Mouse (Mus musculus) kidney, embryonic 15.5 days (tissue): Measurements from ENCODE around the gene Kank1. TPM values are rescaled to one million over a fixed set of nuclear protein-coding genes. Genes with fewer than 3 reads are reported as not detected.

Experiments
- ATAC-seq: fragments of 200-750 bp; cut with Nextera tagmentation; replicated peaks from 2 replicates; pipeline ENCODE4 v1.8.0; 2017; ENCODE audit warnings: moderate TSS enrichment; ENCODE audit not compliant: low FRiP score
- H3K27ac ChIP-seq: fragments of 300-500 bp; sonication (generic); 2 replicates; pipeline ENCODE4 v1.5.1; 2015; ENCODE audit warnings: mild to moderate bottlenecking, inconsistent platforms
- H3K27me3 ChIP-seq: fragments of 300-500 bp; sonication (generic); 2 replicates; pipeline ENCODE4 v1.6.1; 2015; ENCODE audit warnings: inconsistent platforms
- H3K36me3 ChIP-seq: fragments of 300-500 bp; sonication (generic); 2 replicates; pipeline ENCODE4 v1.6.1; 2015; ENCODE audit warnings: inconsistent platforms
- H3K4me1 ChIP-seq: fragments of 300-500 bp; sonication (generic); 2 replicates; pipeline ENCODE4 v1.6.1; 2015; ENCODE audit warnings: inconsistent platforms
- H3K4me2 ChIP-seq: fragments of 300-500 bp; sonication (generic); 2 replicates; pipeline ENCODE4 v1.6.1; 2015; ENCODE audit warnings: moderate library complexity, mild to moderate bottlenecking, inconsistent platforms
- H3K4me3 ChIP-seq: fragments of 300-500 bp; sonication (generic); replicated peaks from 2 replicates; pipeline ENCODE4 v1.5.1; 2015; ENCODE audit warnings: mild to moderate bottlenecking, inconsistent platforms
- H3K9ac ChIP-seq: fragments of 300-500 bp; sonication (generic); 2 replicates; pipeline ENCODE4 v1.6.1; 2015; ENCODE audit warnings: mild to moderate bottlenecking, inconsistent platforms
- H3K9me3 ChIP-seq: fragments of 300-500 bp; sonication (generic); replicated peaks from 2 replicates; pipeline ENCODE4 v1.6.1; 2016; ENCODE audit warnings: inconsistent platforms
- WGBS: fragments of 180-500 bp; shearing (Covaris S2); methylation state at CpG from one replicate; pipeline ENCODE4 v1.1.7; 2015; ENCODE audit warnings: mixed read lengths; 5-methylcytosine and 5-hydroxymethylcytosine counted together
- polyA plus RNA-seq: library from polyadenylated mRNA; unstranded; fragments of >200 nt; fragmentation: Nextera tagmentation; extraction: Ambion mirVana; gene quantifications from 2 replicates; pipeline ENCODE4 v1.2.1, GENCODE M21; 2015

Gene Kank1
- polyA plus RNA-seq, 1 experiment from 2014 or later, result 26.5 TPM

DNA sequence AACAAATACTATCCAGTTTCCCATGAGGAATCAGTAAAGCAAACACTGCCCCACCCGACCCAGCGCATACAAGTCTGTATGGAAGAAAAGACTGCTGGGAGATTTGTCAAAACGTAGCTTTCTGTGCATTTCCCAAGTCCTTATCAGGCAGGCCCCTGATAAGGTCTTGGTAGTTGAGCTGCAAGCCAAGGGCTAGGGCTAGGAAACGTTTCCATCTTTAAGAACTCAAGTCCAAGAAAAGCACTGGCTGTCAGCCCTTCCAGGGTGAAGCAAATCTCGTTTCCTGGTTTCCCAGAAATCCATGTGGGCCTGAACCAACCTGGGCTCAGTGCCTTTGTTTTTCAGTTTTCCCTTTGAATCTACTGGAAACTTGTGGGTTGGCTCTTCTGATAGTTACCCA, 110.7 kb downstream of the Kank1 start:
- WGBS, result 62% methylated on average over 5 of the region's 5 CpGs
- Histone ChIP-seq H3K4me1 (peaks cover 22% of the 10 kb centered on the region), H3K9ac (no peak overlapping the region), H3K4me2 (no peak overlapping the region), H3K36me3 (no peaks in the 10 kb centered on the region), H3K4me3 (no peak overlapping the region), H3K27ac (no peak overlapping the region), H3K9me3 (no peaks in the 10 kb centered on the region), H3K27me3 (no peaks in the 10 kb centered on the region; the same call in 1 of the 2 replicates)
- no peak for ATAC-seq

DNA sequence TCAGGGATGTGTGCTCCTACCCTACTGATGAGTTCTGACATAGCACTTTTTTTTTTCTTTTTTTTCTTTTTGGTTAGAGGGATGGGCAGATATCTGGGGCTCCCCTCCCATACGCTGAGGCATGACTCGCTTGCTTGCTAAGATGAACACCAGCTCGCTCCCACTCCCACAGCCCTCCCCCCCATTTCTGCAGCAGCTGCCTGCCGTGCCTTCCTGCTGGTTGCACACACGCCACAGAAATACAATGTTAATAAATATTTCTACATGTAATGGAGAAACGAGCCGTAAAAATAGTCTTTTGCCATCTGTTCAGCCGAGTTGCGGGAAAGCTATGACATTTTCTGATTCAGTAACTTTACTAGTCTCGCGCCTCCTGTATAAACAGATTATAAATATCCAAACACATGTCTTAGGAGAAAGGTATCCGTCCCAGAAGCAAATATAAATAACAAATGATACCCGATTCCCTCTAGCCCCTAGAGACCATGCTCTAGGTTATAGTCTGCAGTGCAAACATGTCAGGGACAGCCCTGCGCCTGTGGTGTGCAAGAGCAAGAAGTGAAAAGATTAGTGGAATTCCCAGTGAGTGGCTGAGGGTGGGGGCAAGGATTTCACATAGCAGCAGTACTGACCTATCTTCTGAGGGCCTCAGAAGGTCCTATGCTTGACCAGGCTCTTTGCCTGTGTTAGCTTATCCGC, 114.6 kb downstream of the Kank1 start:
- no peaks in the 10 kb centered on the region for H3K27me3 ChIP-seq
- no peak overlapping the region for H3K9ac ChIP-seq
- H3K4me2 ChIP-seq, result peak overlapping the region; percentile 27; the same call in 1 of the 2 replicates
- H3K36me3 ChIP-seq, result no peaks in the 10 kb centered on the region
- no peak overlapping the region for H3K4me3 ChIP-seq
- no peak for ATAC-seq
- WGBS, result 32% methylated on average over 15 of the region's 15 CpGs
- peaks cover 18% of the 10 kb centered on the region for H3K4me1 ChIP-seq
- no peaks in the 10 kb centered on the region for H3K9me3 ChIP-seq
- H3K27ac ChIP-seq, result no peak overlapping the region

DNA sequence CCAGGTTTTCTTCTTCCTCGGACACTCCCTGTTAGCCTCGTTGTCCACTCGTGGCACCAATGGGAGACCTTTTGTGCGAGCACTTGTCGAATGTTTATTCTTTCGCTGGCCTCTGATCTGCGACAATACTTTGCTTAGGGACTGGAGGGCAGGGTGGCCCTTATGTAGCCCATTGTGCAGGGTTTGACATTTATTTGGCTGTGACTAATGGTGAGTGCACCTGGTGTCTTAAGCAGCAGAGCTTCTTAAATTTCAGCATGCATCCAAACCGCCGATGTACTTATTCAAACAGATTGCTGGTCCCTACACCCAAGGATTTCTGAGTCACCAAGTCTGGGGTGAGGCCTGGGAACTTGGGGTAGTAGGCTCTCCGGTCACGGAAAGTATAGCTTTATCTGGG, 120.3 kb downstream of the Kank1 start:
- H3K27ac ChIP-seq, result no peak overlapping the region
- WGBS, result 40% methylated on average over 11 of the region's 11 CpGs

DNA sequence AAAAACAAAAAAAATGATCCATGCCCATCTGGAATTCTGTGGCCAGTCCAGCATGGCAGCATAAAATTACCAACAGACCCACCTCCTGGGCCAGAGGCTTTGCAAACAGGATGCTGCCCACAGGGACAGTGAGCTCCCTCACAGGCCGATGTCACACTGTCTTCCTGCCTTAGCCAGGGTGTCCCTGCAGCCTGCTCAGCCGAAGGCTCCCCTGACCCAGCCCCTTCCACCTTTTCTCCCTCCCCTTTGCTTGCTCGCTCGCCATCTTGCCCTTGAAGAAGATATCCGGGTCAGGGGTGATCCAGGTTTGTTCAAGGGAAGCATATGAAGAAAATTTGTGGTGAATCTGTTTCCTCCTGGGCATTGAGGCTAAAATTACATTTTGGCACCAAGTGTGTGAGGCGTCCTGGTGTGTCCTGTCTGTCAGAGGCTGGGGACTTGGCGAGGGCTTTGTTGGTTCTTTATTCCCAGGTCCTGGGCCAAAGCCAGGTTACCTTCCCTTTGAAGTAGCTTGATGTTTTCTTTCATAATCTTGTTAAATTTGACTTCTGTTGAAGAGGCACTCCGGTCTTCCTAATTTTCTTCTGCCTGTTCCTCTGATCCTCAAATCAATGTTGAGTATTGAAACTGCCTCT, 121.8 kb downstream of the Kank1 start:
- no peak overlapping the region for H3K4me2 ChIP-seq
- no peaks in the 10 kb centered on the region for H3K9me3 ChIP-seq
- no peaks in the 10 kb centered on the region for H3K27me3 ChIP-seq
- WGBS, result 63% methylated on average over 8 of the region's 8 CpGs
- peaks cover 19% of the 10 kb centered on the region for H3K4me1 ChIP-seq
- H3K36me3 ChIP-seq, result no peaks in the 10 kb centered on the region
- no peak overlapping the region for H3K27ac ChIP-seq
- no peak for ATAC-seq
- no peak overlapping the region for H3K4me3 ChIP-seq
- no peak overlapping the region for H3K9ac ChIP-seq

More for the DNA sequence above, 120.3 kb downstream of the Kank1 start:
- no peak for ATAC-seq
- Histone ChIP-seq H3K4me3 (no peak overlapping the region), H3K4me1 (peaks cover 26% of the 10 kb centered on the region), H3K36me3 (no peaks in the 10 kb centered on the region), H3K9me3 (no peaks in the 10 kb centered on the region), H3K9ac (no peak overlapping the region), H3K4me2 (no peak overlapping the region), H3K27me3 (no peaks in the 10 kb centered on the region)

DNA sequence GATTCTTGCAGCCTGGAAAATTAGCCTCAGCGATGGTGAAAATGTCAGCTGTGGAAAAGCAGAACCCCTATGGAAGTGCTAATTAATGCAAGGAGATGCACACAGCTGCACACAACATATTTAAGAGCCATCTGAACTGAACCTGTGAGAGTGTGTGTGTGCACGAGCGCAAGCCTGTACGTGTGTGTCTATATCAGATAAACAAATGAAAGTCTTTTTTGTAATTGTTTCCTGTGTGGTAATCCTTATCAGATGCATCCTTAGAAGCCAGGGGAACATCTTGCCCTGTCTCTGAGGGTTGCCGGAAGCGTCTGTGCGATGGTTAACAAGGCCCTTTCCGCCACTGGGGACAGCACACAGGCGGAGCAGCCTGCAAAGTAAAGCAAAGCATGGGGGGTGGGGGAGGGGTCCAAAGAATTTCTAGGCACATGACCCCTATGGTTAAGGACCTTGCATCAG, 123.8 kb downstream of the Kank1 start:
- peaks cover 19% of the 10 kb centered on the region for H3K4me1 ChIP-seq
- 0 out of 2 replicates have a peak, but pooled peaks have one; percentile 22 for ATAC-seq
- no peak overlapping the region for H3K4me2 ChIP-seq
- 47% methylated on average over 9 of the region's 9 CpGs for WGBS
- H3K36me3 ChIP-seq, result no peaks in the 10 kb centered on the region
- no peaks in the 10 kb centered on the region for H3K9me3 ChIP-seq
- H3K9ac ChIP-seq, result no peak overlapping the region
- no peak overlapping the region for H3K4me3 ChIP-seq
- H3K27me3 ChIP-seq, result no peaks in the 10 kb centered on the region
- no peak overlapping the region for H3K27ac ChIP-seq

DNA sequence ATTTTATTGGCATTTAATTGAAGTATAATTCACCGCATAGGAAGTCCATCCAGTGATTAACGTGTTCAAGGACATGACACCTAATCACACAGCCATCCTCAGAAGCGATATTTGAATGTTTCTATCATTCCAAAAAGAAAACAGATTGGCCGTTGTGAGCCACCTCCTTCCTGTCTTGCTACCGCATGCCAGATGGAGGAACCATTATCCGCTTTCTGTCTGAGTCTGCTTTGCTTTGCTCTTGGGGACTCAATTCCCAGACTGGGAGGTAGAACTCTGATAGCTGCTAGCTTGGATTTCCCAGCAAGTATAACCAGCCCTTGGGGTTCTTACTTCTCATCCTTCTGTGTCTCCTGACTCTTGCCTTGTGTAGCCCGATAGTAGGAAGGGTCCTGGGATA, 125.2 kb downstream of the Kank1 start:
- Histone ChIP-seq H3K4me2 (no peak overlapping the region), H3K4me1 (peaks cover 23% of the 10 kb centered on the region), H3K9me3 (no peaks in the 10 kb centered on the region), H3K9ac (no peak overlapping the region), H3K27me3 (no peaks in the 10 kb centered on the region), H3K4me3 (no peak overlapping the region), H3K27ac (no peak overlapping the region), H3K36me3 (no peaks in the 10 kb centered on the region)
- ATAC-seq, result no peak
- 74% methylated on average over 7 of the region's 7 CpGs for WGBS

DNA sequence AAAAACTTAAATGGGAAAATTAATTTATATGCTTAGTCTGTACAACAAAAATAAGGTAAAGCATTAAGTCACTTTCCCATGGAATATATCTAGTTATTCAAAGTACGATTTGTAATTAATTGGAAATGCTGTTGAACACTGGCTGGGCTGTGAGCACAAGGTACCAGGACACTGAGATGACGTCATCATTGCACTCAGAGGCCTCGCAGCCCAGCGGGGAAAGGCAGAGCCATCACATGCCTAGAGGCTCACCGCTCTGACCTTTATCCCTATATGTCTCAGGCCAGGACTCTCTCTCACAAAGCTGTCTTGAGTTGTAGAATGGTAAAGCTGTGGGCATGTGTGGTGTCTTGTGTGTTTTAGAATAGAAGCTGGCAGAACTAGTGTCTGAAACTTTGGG, 128.9 kb downstream of the Kank1 start:
- Histone ChIP-seq H3K4me3 (no peak overlapping the region), H3K27ac (no peak overlapping the region), H3K27me3 (no peaks in the 10 kb centered on the region), H3K4me2 (no peak overlapping the region), H3K36me3 (no peaks in the 10 kb centered on the region), H3K9ac (no peak overlapping the region), H3K4me1 (peaks cover 11% of the 10 kb centered on the region), H3K9me3 (no peaks in the 10 kb centered on the region)
- ATAC-seq, result no peak
- WGBS, result 82% methylated on average over 5 of the region's 5 CpGs

DNA sequence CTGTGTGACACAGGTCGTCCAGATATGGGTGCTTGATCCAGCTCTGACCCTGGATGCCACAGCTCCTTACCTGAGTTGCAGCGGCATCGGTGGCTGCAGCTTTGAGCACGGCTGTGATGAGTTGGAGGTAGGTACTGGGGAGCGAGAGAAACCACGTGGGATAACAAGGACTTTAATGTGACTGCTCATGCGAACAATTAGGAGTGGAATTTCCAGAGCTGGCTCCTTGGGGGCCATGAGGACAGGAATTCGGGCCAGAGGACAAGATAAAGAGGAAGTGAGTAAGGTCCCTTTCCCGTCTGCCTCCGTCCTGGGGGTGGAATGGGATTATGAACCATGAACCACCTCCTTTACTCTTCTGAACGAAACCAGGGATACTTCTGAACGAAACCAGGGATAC, 129.8 kb downstream of the Kank1 start:
- no peak overlapping the region for H3K9ac ChIP-seq
- no peak overlapping the region for H3K4me3 ChIP-seq
- ATAC-seq, result 0 out of 2 replicates have a peak, but pooled peaks have one; percentile 29
- no peaks in the 10 kb centered on the region for H3K9me3 ChIP-seq
- peaks cover 5% of the 10 kb centered on the region for H3K4me1 ChIP-seq
- no peaks in the 10 kb centered on the region for H3K36me3 ChIP-seq
- H3K27ac ChIP-seq, result no peak overlapping the region
- no peak overlapping the region for H3K4me2 ChIP-seq
- H3K27me3 ChIP-seq, result no peaks in the 10 kb centered on the region
- WGBS, result 58% methylated on average over 12 of the region's 12 CpGs

DNA sequence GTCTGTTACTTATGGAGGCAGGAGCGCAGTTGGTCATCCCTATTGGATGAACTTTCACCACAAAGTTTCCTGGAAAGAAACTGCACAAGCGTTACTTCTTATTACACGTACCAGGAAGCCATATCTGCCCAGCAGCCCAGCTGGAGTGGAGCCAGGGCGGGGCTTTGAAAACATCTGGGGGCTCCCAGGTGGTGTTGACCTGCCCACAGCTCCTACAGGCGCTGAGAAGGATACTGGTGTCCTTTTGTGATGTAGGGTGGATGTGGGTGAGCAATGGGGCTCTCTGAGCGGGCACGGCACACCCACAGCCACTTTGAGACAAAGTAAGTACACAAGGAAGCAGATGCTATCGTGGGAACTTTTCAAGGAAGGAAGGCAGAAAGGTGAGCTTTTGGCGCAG, 133.7 kb downstream of the Kank1 start:
- no peak for ATAC-seq
- 90% methylated on average over 9 of the region's 9 CpGs for WGBS
- H3K4me1 ChIP-seq, result peaks cover 24% of the 10 kb centered on the region
- H3K27me3 ChIP-seq, result no peaks in the 10 kb centered on the region
- no peak overlapping the region for H3K4me3 ChIP-seq
- H3K27ac ChIP-seq, result no peak overlapping the region
- no peak overlapping the region for H3K4me2 ChIP-seq
- H3K9me3 ChIP-seq, result no peaks in the 10 kb centered on the region
- no peaks in the 10 kb centered on the region for H3K36me3 ChIP-seq
- no peak overlapping the region for H3K9ac ChIP-seq

DNA sequence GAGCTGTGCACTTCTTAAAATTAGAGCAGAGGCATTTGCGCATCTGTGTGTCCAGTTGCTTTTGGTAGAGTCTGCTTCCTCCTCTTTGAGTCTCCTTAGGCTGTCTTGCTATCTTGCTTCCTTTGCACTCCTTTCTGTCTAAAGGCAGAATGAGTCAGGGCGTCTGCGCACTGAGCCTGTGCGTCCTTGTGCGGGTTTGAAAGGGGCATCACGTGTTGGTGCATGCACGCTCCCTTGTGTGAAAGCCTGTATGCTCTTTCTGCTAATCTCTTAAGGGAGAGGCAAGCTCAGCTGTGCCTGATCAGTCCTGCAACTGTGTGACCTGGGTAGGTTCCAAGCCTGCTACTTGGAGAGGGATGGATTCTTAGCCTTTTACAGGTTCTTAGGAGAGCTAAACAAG, 136.0 kb downstream of the Kank1 start:
- H3K27me3 ChIP-seq, result no peaks in the 10 kb centered on the region
- peaks cover 20% of the 10 kb centered on the region for H3K4me1 ChIP-seq
- no peak overlapping the region for H3K4me2 ChIP-seq
- 84% methylated on average over 7 of the region's 7 CpGs for WGBS
- H3K9ac ChIP-seq, result no peak overlapping the region
- H3K4me3 ChIP-seq, result no peak overlapping the region
- no peak overlapping the region for H3K27ac ChIP-seq
- no peaks in the 10 kb centered on the region for H3K9me3 ChIP-seq
- ATAC-seq, result no peak
- no peaks in the 10 kb centered on the region for H3K36me3 ChIP-seq

DNA sequence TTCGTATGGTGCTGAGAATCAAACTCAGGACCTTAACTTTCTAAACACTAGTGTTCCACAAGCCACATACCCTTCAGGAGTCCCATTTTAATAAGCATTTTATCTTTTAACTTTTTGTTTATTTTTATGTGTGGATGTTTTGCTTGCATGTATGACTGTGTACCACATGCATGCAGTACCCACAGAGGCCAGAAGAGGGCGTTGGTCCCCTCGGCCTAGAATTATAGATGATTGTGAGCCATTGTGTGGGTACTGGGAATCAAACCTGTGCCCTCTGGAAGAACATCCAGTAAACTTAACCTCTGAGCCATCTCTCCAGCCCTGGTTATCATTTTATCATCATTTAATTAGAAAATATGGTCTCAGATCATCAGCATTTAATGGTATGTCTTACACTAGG, 136.8 kb downstream of the Kank1 start:
- no peaks in the 10 kb centered on the region for H3K9me3 ChIP-seq
- no peak overlapping the region for H3K27ac ChIP-seq
- 66% methylated on average over 3 of the region's 3 CpGs for WGBS
- H3K4me2 ChIP-seq, result no peak overlapping the region
- H3K27me3 ChIP-seq, result no peaks in the 10 kb centered on the region
- no peak for ATAC-seq
- H3K36me3 ChIP-seq, result no peaks in the 10 kb centered on the region
- H3K4me3 ChIP-seq, result no peak overlapping the region
- H3K4me1 ChIP-seq, result peaks cover 20% of the 10 kb centered on the region
- H3K9ac ChIP-seq, result no peak overlapping the region

DNA sequence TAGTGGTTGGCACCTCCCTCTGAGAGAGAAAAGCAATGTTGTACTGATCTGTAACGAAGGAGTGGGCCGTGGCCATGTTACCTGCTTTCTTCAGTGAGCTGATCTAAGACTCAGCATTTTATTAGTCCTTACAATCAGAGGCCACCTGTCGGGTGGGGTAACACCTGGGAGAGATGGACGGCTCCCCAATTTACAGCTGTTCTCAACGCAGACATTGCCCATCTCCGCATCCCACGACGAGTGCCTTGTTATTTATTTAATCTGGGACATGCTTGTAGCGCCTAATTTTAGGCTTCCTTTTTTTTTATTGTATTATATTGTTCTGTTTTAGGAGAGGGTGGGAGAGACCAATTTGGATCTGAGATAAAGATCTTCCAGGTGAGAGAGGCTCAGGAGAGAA, 137.4 kb downstream of the Kank1 start:
- Histone ChIP-seq H3K27ac (no peak overlapping the region), H3K4me1 (peaks cover 20% of the 10 kb centered on the region), H3K4me2 (no peak overlapping the region), H3K9me3 (no peaks in the 10 kb centered on the region), H3K9ac (no peak overlapping the region), H3K27me3 (no peaks in the 10 kb centered on the region), H3K36me3 (no peaks in the 10 kb centered on the region), H3K4me3 (no peak overlapping the region)
- no peak for ATAC-seq
- WGBS, result 73% methylated on average over 9 of the region's 9 CpGs
